Mouse (Mus musculus) heart, postnatal 4 days (tissue): ENCODE measurements around the gene Upk3b. TPM values are rescaled to one million over a fixed set of nuclear protein-coding genes. Genes with fewer than 3 reads are reported as not detected.

ENCODE experiments used
- DNase-seq: peaks from one replicate; pipeline ENCODE4 v3.0.0; 2021
- total RNA-seq, 2 experiments: library from RNA; stranded (reverse); gene quantifications; 2 replicates each; pipeline ENCODE4 v1.2.3; 2021

The Upk3b gene
- 10 to 100 TPM; 25.8 to 30.7 TPM for total RNA-seq

DNA sequence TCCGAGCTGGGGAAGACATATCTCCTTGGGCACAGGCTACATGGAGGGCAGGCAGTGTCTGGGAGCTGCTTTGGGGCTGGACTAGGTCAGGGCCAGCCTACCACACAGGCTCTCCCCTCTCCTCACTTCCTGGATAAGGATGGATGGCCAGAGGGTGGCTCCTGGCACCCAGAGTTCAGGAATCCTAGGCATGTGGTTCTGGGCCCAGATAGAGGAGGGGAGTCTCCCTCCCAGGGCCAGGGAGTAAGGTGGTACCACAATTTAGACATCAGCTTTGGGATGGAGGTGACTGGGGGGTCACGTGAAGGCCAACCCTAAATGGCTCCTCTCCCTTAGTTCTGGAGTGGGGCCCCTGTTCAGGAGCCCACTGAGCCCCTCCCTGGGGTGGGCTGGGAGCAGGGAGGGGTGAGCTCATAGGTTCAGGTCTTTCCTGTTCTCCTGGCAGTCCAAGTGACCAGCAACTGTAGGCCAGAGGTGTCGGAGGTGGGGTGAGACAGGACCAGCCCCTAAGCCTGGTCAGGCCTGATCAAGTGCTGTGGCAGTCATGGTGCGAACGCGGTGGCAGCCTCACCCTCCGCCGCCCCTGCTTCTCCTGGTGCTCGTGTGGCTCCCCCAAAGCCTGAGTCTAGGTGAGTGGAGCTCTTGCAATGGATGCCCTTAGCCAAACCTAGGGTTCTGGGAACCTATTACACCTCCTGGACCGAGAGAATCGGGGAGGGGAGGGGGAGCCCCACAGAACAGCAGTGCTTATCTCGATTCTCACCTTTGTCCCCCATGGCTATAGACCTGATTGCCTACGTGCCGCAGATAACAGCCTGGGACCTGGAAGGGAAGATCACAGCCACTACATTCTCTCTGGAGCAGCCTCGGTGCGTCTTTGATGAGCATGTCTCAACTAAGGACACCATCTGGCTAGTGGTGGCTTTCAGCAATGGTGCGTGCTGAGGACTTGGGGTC is at the start of gene Upk3b:
Upk3b (plus strand) TSS at position 239 of the 957 bp plus-strand sequence.
- DNase-seq, result no peak

DNA sequence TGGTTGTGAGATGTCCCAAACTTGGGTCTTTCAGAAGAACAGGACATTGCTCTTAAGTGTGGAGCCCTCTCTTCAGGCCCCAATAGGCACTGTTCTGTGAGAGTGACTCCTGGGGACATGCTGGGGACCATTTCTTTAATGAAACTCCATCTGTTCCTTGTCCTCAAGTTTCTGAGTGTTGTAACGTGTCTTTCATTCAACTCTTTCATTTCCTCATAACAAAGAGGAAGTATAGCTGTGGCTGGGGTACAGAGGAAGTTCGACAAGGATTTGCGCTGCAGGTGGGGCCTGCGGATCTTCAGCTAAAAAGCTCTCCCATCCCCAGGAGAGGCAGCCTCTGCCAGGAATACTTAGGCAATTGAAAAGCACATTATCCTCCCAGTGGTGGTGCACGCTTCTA is 47.7 kb upstream of the Upk3b start:
- DNase-seq, result no peak

DNA sequence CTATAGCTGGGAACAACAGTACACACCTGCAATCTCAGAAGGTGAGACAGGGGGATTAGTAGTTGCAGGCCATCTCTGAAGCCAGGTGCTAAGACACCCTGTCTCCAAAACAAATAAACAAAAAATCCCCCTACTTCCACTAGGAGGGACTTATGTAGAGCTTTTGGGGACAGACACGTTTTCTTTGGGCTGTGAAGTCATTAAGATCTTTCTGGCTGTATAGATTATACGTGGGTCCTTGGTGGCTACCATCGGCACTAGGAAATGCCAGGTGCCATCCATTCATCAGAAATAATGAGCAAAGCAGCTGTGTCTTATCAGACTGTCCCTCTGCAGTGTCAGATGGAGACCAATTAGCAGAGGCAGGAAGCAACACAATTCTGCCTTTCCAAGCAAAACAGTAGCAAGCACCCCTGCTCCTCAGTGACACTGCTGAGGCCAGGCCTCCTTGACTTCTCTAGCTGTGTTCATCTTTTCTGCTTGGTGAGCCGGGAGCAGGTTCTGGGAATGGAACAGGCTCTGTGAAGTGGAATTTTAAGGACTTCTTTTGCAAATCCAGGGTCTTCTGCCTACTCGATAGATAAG is 44.8 kb upstream of the Upk3b start:
- DNase-seq, result no peak

DNA sequence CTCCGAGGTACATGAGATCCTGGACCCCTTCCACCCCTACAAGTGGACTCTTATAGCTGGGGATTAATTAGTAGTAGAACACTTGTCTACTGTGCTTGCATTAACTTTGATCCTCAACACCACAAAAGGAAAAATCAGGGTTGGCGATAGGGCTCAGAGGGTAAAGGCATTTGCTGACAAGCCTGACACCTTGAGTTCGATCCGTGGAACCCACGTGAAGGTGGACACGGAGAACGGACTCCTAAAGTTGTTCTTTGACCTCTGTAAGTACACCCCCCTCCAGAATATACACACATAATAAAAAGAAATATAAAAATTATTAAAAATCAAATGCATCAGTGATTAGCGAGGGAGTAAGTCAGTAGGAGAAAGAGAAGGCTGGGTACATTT is 44.0 kb upstream of the Upk3b start:
- no peak for DNase-seq

DNA sequence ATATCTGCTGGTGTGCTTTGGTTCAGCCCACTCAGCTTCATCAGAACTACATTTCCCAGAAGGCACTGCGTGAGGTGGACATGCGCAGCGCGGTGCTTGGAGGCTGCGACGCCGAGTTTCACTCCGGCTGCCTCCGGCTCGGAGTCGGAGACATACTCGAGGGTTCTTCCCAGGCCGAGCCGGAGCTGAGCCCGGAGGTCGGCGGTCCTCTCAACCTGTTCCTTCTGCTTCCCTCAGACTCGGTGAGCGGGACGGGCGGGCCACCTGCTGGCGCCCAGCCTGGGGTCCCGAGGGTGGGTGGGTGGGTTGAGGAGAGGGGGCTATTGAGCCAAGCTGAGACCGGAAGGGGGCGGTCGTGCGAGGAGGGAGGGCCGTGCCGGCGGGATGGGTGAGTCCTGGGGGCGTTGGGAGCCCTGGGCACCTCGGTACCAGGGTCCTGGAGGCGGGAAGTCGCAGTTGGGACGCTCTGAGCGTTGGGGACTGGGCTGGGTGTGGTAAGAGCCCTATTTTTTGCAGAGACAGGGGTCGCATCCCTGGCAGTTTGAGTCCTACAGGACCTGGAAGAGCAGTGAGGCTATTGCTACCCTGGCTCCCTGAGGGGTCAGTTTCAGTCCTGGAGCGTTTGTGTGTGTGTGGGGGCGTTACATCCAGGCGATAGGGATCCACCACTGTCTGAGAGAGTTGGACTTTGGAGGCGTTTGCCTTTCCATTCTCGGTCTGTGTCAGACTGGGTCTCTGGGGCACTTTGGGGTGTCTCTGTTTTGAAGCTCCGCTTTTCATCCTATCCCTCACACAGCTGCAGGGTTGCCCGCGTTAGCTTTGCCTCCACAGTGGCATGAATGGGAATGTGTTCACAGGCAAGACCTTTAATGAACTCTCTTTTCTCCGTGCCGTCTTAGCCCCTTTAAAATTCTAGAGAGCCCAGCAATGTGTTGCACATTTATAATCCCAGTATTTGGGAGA is 43.3 kb upstream of the Upk3b start, which contains the start of gene Dtx2:
Dtx2 (plus strand) TSS at position 76 of the 963 bp plus-strand sequence.
- peak; percentile 93 for DNase-seq

DNA sequence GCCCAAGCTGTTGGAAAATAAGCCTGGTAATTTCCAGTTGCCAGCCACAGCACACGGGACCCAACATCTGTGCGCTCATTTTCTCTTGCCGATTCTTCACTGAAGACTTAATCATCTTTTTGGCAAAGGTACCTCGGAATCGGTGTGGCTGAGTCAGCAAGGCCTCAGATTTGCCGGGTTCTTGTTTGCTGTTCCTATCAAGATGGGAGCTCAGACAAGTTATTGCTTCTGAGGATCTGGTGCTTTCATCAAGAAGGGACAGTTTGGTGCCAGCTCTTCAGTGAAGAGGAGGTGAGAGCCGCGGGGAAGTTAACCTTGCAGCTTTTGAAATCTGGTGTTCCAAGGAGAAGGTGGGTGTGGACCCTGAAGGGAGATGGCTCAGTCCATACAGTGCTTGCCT is 42.1 kb upstream of the Upk3b start:
- no peak for DNase-seq

DNA sequence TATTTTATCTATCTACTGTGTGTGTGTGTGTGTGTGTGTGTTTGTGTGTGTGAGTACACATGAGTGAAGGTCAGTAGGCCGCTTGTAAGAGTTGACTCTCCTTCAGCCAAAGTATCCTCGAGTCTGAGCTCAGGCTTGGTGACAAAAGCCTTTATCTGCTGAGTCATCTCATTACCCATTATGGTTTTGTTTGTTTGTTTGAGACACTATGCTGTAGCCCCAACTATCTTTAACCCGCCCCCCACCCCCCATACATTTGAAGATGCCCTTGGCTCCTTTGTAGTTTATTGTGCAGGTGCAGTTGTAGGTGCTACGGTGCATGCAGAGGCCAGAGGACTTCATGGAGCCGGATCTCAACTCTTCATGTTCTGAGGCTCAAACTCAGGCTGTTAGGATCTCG is 37.1 kb upstream of the Upk3b start:
- DNase-seq, result no peak

DNA sequence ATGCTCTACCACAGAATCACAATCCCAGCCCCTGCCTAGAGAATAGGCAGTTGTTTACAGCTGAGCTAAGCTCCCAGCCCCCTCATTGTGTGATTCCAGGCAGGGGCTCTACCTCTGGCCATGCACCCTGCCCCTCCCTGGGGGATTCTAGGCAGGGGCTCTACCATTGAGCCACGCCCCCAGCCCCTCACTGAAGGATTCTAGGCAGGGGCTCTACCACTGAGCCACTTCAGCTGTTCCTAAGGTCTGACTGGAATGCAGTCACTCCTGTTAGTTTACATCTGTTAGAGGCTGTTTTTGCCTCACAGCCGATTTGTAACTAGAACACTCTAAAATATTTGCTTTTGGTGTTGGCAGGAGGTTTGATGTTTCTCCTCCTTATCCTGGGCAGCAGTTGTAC is 36.0 kb upstream of the Upk3b start:
- DNase-seq, result no peak

DNA sequence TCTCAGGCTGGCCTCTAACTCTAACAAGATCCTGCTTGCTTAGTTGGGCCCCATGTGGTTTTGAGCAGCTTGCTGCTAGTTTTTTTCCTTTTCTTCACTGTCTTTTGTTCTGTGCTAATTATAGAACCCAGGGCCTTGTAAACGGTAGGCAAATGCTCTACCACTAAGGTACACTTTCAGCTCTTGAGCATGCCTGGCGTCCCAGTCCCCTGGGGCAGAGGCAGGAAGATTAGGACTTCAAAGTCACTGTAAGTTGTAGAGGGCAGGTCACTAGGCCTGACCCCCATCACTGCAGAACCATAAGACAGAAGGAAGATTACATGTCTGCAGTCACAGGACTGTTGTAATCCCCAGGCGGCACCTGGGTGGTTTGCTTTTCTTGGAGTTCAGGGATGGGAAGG is 35.5 kb upstream of the Upk3b start:
- no peak for DNase-seq

DNA sequence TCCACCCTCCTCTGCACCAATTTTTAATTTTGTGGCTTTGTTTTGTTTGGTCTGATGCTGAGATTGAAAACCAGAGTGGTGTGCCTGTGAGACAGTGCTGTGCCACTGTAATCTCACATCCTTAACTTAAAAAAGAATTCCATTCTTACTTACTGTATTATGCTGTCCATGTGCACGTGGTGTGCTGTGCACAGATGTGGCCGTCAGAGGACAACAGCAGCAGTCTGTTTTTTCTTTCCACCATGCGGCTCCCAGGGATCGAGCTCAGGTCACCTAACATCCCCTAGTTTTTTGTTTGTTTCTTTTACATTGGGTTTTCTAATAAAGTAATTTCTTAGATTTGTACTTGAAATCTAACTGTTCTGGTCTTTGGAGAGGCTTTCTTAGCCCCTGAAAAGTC is 33.8 kb upstream of the Upk3b start:
- no peak for DNase-seq

DNA sequence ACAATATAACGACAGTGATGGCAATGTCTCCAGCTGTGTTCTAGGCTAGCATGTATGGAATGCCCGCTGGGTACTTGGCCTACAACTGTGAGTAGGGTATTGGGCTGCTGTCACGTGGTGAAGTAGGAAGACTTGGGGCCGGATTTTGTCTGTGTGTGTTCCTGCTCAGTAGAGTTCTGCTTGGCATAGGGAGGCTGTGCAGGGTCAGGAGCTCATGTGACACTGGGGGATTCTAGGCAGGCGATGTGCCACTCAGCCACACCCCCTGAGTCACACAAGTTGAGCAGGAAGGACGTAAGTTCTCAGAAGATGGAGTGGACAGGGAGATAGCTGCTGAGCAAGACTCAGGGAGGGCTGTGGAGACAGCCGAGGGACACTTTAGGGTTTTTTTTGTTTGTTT is 30.6 kb upstream of the Upk3b start:
- DNase-seq, result no peak

DNA sequence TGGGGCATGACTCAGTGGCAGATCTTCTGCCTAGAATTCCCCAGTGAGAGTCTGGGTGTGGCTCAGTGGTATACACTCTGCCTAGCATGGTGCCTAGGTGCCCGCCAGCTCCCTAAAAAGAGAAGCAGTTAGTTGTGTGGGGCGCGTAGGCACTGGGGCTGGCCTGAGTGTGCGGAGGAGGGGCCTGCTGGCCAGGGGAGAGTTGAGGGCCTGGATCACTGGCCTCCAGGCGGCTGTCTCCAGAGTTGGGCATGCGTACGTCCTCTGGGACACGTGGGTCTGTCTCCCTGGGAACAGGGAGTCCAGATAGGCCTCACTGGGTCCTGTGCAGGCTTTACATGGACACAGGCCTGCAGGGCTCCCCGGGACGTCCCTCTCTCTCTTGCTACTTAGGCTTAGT is 23.4 kb upstream of the Upk3b start:
- DNase-seq, result peak; percentile 64

DNA sequence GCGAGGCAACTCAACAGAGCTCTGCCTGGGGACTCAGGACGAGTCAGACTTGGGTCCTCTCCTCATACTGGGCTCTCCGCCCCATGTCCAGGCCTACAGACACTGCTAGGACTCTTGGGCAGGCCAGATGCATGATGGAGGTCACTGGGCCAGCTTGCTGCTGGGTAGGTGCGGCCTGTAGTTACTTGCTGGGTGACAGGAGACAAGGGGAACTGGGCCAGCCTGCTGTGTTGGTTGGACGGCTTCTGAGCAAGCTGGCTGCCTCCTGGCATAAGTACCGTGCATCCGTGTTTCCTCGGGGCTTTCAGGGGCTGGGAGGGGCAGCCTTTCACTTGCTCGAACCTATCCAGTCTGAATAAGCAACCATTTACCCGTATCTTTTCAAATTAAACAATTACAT is 22.7 kb upstream of the Upk3b start:
- peak; percentile 15 for DNase-seq

DNA sequence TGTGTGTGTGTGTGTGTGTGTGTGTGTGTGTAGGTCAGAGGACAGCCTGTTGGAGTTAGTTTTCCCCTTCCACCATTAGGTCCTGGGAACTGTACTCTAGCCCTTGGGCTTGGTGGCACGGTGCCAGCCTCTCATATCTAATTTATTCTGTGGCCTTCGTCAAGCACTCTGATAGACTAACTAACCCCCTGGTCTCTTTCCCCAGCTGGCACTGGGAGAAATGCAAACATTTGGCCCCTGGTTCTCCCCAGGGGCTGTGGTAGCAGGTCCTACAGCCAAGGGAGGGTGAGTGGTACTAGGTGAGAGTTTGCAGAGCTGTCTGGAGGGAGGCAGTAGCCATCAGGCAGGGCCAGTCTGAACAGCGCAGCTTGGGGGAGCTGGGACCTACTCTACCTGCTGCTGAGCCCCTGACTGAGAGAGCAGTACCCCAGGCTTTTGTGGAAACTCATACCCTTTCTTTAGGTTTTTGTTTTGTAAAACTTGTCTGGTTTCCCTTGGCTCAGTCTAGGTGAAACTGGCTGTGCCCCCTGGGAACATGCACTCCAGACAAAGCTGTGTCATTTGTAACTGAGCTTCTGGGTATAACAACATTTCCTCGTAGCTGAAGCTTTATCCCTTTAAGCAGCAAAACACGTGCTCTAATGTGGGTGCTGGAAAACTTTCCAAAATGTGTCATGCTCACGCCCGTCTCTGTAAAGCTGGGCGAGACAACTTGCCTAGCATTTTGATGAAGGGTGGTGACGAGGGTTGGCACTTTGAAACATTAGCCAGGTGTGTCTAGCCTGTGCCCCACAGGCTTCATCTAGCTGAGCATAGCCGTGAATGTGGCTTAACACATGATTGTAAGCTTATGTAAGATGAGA is 22.1 kb upstream of the Upk3b start:
- DNase-seq, result peak; percentile 48

DNA sequence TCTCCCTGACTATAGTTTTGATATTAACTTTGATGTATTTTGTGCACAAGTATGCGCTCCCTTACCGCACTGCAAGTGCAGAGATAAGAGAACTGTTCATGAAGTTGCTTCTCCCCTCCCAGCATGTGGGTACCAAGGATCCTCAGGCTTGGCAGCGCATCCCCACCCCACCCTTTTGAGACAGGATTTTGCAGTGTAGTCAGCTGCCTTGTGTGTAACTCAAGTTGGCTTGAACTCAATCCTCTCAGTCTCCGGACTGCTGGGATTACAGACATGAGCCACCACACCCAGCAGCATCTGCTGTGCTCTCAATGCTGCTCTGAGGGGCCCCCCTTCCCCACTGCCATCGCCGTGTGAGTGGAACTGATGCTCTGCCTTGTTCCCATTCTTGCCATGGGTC is 21.0 kb upstream of the Upk3b start:
- peak; percentile 18 for DNase-seq

DNA sequence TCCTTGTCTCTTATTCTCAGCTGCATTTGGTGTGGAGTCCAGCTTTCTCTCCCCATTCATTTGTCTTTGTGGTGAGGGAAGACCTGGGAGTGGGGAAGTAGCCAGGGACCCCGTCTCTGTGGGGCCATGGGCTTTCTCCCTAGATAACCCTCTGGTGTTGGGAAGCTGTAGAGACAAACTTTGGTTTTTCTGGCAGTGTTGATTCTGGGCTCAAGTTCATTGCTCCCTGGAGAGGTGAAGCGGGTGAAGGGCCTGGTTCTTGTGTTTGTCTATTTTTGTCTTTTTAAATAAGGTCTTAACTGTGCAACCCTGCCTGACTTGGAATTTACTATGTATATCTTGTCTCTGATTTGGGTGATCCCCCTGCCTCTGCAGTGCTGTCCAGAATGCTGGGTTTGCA is 19.6 kb upstream of the Upk3b start:
- no peak for DNase-seq

DNA sequence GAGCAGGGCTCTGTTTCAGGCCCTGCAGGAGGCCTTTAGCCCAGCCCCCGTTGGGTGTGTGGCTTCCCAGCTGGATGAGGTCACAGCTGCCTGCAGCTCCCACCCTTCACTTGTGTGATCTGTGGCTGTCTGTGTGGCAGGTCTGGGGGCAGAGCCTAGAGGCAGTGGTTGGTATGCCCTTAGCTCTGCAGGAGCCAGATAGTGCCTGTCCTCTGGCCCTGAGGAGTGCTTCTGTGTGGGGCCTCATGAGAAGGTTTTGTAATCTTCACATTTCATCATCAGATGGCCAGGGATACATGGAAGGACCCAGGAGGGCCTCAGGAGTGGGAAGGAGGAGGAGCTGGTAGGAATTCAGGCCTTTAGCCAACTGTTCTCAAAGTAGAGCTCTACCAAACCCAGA is 18.4 kb upstream of the Upk3b start:
- DNase-seq, result no peak

DNA sequence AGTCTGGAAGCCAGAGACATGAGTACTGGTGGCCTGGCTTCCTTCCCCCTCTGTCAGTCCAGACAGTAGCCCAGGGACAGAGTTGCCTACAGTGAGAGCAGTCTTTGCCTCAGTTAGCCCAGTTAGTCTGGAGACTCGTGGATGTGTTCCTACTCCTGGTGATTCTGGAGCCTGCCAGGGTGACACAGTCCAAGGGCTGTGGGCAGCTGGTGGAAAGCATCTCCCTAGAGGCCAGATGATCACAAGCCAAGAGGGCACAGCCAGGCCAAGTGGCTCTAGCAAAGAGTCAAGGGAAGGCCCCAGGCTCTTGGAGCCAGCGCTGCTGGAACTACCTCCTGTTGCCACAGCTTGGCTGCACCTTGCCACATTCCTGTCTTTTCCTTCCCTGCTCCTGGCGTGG is 12.6 kb upstream of the Upk3b start:
- DNase-seq, result no peak

DNA sequence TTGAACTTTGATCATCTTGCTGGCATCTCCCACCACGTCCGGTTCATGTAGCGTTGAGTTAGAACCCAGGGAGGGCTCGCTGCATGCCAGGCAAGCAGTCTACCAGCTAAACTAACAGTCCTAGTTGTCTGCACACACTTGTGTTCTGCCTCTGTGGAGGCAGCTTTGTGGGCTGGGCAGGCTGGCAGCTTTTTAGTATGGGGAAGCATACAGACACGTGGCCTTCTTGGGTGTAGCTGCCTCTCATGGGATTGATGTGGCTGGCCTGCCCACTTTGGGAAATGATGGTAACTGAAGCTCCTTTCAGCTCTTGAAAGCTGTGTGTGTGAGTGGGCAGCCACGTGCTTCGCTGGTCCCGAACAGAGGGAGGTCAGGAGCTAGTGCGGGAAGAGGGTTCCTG is 11.4 kb upstream of the Upk3b start:
- no peak for DNase-seq

DNA sequence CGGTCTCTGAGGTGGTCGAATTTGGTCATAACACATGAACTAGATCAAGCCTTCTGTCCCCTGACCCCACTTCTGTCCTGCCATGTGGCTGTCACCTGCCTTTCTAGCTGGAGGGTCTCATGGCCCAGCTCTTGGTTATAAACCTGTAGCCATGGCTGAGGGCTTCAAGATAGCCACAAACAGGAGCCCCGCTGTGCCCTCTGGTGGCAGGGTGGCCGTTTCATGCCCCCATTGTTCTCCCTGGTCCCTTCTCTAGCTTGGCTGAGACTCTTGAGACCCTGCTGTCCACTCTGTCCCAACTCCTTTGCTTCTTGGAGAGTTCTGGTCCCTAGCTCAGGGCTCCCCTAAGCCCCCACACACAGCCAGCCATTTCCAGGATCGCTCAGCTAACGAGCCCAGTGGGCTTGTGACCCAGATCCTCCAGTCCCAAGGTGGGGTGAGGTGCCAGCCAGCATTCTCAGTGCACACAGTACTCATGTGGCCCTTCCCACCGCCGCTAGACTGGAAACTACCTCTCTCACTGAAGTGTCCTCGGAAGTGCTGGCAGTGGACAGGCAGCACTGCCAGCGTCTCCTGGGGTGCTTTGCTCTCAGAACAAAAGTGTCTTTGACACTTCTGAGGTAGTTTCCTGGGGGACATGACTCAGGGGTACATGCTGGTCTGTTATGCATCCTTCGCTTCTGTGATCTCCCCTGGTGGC is 10.5 kb upstream of the Upk3b start:
- no peak for DNase-seq

DNA sequence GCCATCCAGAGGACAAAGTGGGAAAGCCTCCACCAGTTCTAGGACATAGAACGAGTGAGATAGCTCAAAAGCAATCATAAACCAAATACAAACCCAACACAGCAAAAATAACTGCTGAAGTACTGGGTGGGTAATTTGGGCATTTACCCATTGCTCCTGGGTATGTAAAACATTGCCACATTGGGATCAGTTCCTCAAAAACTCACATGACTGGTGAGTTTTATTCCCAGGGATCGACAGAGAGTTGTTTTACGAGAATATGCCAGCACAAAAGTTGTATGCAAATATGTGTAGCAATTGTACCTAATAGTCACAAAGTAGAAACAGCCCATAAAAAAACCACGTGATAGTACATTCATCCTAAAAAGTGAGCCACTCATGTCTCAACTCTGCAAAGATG is 3.4 kb upstream of the Upk3b start:
- no peak for DNase-seq
